Mouse (Mus musculus) cerebellum, adult 9-11 months (tissue): ENCODE results near the gene Ntrk2.
A peak's percentile ranks its signal among the peaks of the same experiment; 100 is the strongest.
"Not testable (repeated sequence)": the region's sequence is repeated elsewhere in the genome, so short reads cannot be mapped to it uniquely, and the experiment has no call there.

ENCODE experiments used
- DNase-seq: peaks from one replicate; pipeline ENCODE4 v3.0.0; 2022

Ntrk2 gene

GRCm38 (mm10) chr13:59056859-59057258 is 250.5 kb downstream of the Ntrk2 start:
- DNase-seq = peak; percentile 63

- peak; percentile 68 for DNase-seq
Measured at GRCm38 (mm10) chr13:59057886-59058285, 251.5 kb downstream of the Ntrk2 start.

GRCm38 (mm10) chr13:59059118-59059517 is 252.7 kb downstream of the Ntrk2 start:
- no peak for DNase-seq

- no peak for DNase-seq
Measured at GRCm38 (mm10) chr13:59065677-59066076, 259.3 kb downstream of the Ntrk2 start.

- peak; percentile 76 for DNase-seq
Measured at GRCm38 (mm10) chr13:59073635-59074256, 267.4 kb downstream of the Ntrk2 start.

- DNase-seq = no peak
Measured at GRCm38 (mm10) chr13:59076489-59076888, 270.1 kb downstream of the Ntrk2 start.

- peak; percentile 30 for DNase-seq
Measured at GRCm38 (mm10) chr13:59079761-59080461, 273.5 kb downstream of the Ntrk2 start.

GRCm38 (mm10) chr13:59080468-59080867 is 274.1 kb downstream of the Ntrk2 start:
- DNase-seq = no peak

- DNase-seq = no peak
Measured at GRCm38 (mm10) chr13:59089016-59089415, 282.6 kb downstream of the Ntrk2 start.

GRCm38 (mm10) chr13:59091138-59091971 is 285.0 kb downstream of the Ntrk2 start:
- DNase-seq = no peak

- no peak for DNase-seq
Measured at GRCm38 (mm10) chr13:59092045-59092857, 285.9 kb downstream of the Ntrk2 start.

- DNase-seq = peak; percentile 46
Measured at GRCm38 (mm10) chr13:59092858-59093154, 286.4 kb downstream of the Ntrk2 start.

GRCm38 (mm10) chr13:59094722-59095121 is 288.4 kb downstream of the Ntrk2 start:
- DNase-seq = no peak

- no peak for DNase-seq
Measured at GRCm38 (mm10) chr13:59095811-59096391, 289.5 kb downstream of the Ntrk2 start.

GRCm38 (mm10) chr13:59100086-59100485 is 293.7 kb downstream of the Ntrk2 start:
- DNase-seq = no peak

GRCm38 (mm10) chr13:59107791-59108190 is 301.4 kb downstream of the Ntrk2 start:
- DNase-seq = not testable (repeated sequence)

GRCm38 (mm10) chr13:59110107-59110506 is 303.7 kb downstream of the Ntrk2 start:
- no peak for DNase-seq

GRCm38 (mm10) chr13:59114684-59115083 is 308.3 kb downstream of the Ntrk2 start:
- no peak for DNase-seq

- DNase-seq = no peak
Measured at GRCm38 (mm10) chr13:59115551-59115950, 309.2 kb downstream of the Ntrk2 start.

- no peak for DNase-seq
Measured at GRCm38 (mm10) chr13:59117233-59117632, 310.9 kb downstream of the Ntrk2 start.

- no peak for DNase-seq
Measured at GRCm38 (mm10) chr13:59119596-59120394, 313.4 kb downstream of the Ntrk2 start.
